Mouse (Mus musculus): Measurements from ENCODE around the gene Lmbrd1. TPM values are rescaled to one million over a fixed set of nuclear protein-coding genes. Genes with fewer than 3 reads are reported as not detected.

Lmbrd1 gene
- total RNA-seq, 2 experiments from 2014 or later, result 130 to 137 TPM

Other genes starting within 250 kb of the Lmbrd1 start
- 10 to 100 TPM; 27.4 to 28.9 TPM for gene Col19a1, start 91.2 kb upstream of the Lmbrd1 start, total RNA-seq (2021)